Comparison of ENCODE assay signal across 23 mouse cellular contexts in genomic region chr2:20653116-20653515, GRCm38 (mm10).
A peak's percentile ranks its signal among the peaks of the same experiment; 100 is the strongest.
DNase-seq lines count a peak whose midpoint lies in the region; ATAC-seq and TF ChIP-seq lines count a peak whose summit lies in the region.
"Had no signal": no experiment of that assay in that cellular context is flagged by ENCODE, and none has a peak within 500 bp of the region (broad histone marks: within the 10 kb centered on the region; RNA-seq: fewer than 3 reads in every experiment).

No protein-coding gene starts in this region.

- ATAC-seq in heart, embryonic 13.5 days (ENCODE audit: extremely low read depth, insufficient number of reproducible peaks, low FRiP score, low TSS enrichment) = no peak
- no peak for ATAC-seq in heart, embryonic 11.5 days (replicated peaks; ENCODE audit: insufficient number of reproducible peaks, low FRiP score, low TSS enrichment)
- no peak for ATAC-seq in forebrain, embryonic 13.5 days
- ATAC-seq: forebrain, embryonic 16.5 days; hindbrain, embryonic 16.5 days; inflammation-experienced regulatory T-cells, adult 6 months; intestine, postnatal 0 days; Patski had no signal

- 0 out of 2 replicates have a peak overlapping the region, but pooled peaks have one; percentile 8 for H3K27ac ChIP-seq in heart, embryonic 13.5 days (replicated peaks)
- no peak overlapping the region for H3K27ac ChIP-seq in heart, embryonic 11.5 days (ENCODE audit: low read depth, low read length)
- peak overlapping the region; percentile 100 for H3K27ac ChIP-seq in ES-Bruce4 (ENCODE audit: insufficient read depth, low read length)
- H3K27ac ChIP-seq in forebrain, embryonic 13.5 days = no peak overlapping the region
- H3K27ac ChIP-seq: hindbrain, embryonic 12.5 days had no signal

- no peak for TF ChIP-seq CTCF in ES-Bruce4 (IDR thresholded peaks at IDR 0.05; ENCODE audit: low read depth, low read length)

- peak; percentile 70 for TF ChIP-seq EP300 in ES-Bruce4 (IDR thresholded peaks at IDR 0.05; ENCODE audit: insufficient read depth, low read depth, low read length)

- H3K36me3 ChIP-seq in heart, embryonic 13.5 days = no peaks in the 10 kb centered on the region
- H3K36me3 ChIP-seq in heart, embryonic 11.5 days (ENCODE audit: control insufficient read depth, insufficient read depth, low read length) = no peaks in the 10 kb centered on the region
- H3K36me3 ChIP-seq in ES-Bruce4 (ENCODE audit: control insufficient read depth, insufficient read depth, low read length, poor library complexity, severe bottlenecking) = peaks cover 2% of the 10 kb centered on the region; the same call in 1 of the 2 replicates
- H3K36me3 ChIP-seq in forebrain, embryonic 13.5 days (ENCODE audit: poor library complexity, severe bottlenecking) = no peaks in the 10 kb centered on the region
- H3K36me3 ChIP-seq: embryonic facial prominence, embryonic 13.5 days; hindbrain, embryonic 12.5 days had no signal

- H3K9ac ChIP-seq in heart, embryonic 13.5 days = no peak overlapping the region
- H3K9ac ChIP-seq in heart, embryonic 11.5 days (ENCODE audit: low read depth, low read length) = no peak overlapping the region
- H3K9ac ChIP-seq in ES-Bruce4 (ENCODE audit: low read depth, poor library complexity, severe bottlenecking) = peak overlapping the region; percentile 65
- H3K9ac ChIP-seq in forebrain, embryonic 13.5 days = no peak overlapping the region
- H3K9ac ChIP-seq: embryonic facial prominence, embryonic 13.5 days; hindbrain, embryonic 12.5 days had no signal

- DNase-seq in ZHBTc4 (ENCODE audit: low read depth, low spot score) = peak; percentile 90
- peak; percentile 16 for DNase-seq in forelimb bud, embryonic 11.5 days (ENCODE audit: low read depth, low spot score)
- no peak for DNase-seq in testis, postnatal 14 days (ENCODE audit: low spot score)
- DNase-seq: adrenal gland, adult 8-10 months; adrenal gland, postnatal 36 days; cerebellum, adult 2 months; cerebellum, postnatal 10 days; gastrocnemius, postnatal 14 days; heart, postnatal 10 days; heart, postnatal 4 days had no signal

- H3K4me3 ChIP-seq in heart, embryonic 13.5 days = no peak overlapping the region
- H3K4me3 ChIP-seq in heart, embryonic 11.5 days (ENCODE audit: low read depth, low read length) = no peak overlapping the region
- H3K4me3 ChIP-seq in ES-Bruce4 (ENCODE audit: low read depth, low read length) = no peak overlapping the region
- no peak overlapping the region for H3K4me3 ChIP-seq in forebrain, embryonic 13.5 days
- H3K4me3 ChIP-seq: embryonic facial prominence, embryonic 13.5 days; erythroblast, embryonic 14.5 days; hindbrain, embryonic 12.5 days had no signal

- H3K4me1 ChIP-seq in heart, embryonic 13.5 days = peaks cover 39% of the 10 kb centered on the region
- peaks cover 17% of the 10 kb centered on the region for H3K4me1 ChIP-seq in heart, embryonic 11.5 days (ENCODE audit: control insufficient read depth, insufficient read depth, low read length)
- H3K4me1 ChIP-seq in ES-Bruce4 (ENCODE audit: control insufficient read depth, insufficient read depth, low read length) = peaks cover 22% of the 10 kb centered on the region
- H3K4me1 ChIP-seq in forebrain, embryonic 13.5 days = peaks cover 31% of the 10 kb centered on the region
- H3K4me1 ChIP-seq: hindbrain, embryonic 12.5 days had no signal

- no peak overlapping the region for H3K4me2 ChIP-seq in heart, embryonic 13.5 days
- no peak overlapping the region for H3K4me2 ChIP-seq in heart, embryonic 11.5 days
- H3K4me2 ChIP-seq in forebrain, embryonic 13.5 days = no peak overlapping the region
- H3K4me2 ChIP-seq: embryonic facial prominence, embryonic 13.5 days; hindbrain, embryonic 12.5 days had no signal

- no peaks in the 10 kb centered on the region for H3K27me3 ChIP-seq in heart, embryonic 13.5 days (replicated peaks)
- no peaks in the 10 kb centered on the region for H3K27me3 ChIP-seq in heart, embryonic 11.5 days (ENCODE audit: control insufficient read depth, insufficient read depth, low read length)
- H3K27me3 ChIP-seq in ES-Bruce4 (ENCODE audit: control insufficient read depth, insufficient read depth, low read length, poor library complexity, severe bottlenecking) = no peaks in the 10 kb centered on the region
- no peaks in the 10 kb centered on the region for H3K27me3 ChIP-seq in forebrain, embryonic 13.5 days
- H3K27me3 ChIP-seq: CH12.LX; embryonic facial prominence, embryonic 13.5 days; hindbrain, embryonic 12.5 days; Patski had no signal

- H3K9me3 ChIP-seq in heart, embryonic 13.5 days = no peaks in the 10 kb centered on the region
- no peaks in the 10 kb centered on the region for H3K9me3 ChIP-seq in heart, embryonic 11.5 days (replicated peaks; ENCODE audit: control insufficient read depth, low read length)
- no peaks in the 10 kb centered on the region for H3K9me3 ChIP-seq in ES-Bruce4 (replicated peaks; ENCODE audit: control insufficient read depth, insufficient read depth, low read length, poor library complexity, severe bottlenecking)
- H3K9me3 ChIP-seq in forebrain, embryonic 13.5 days (replicated peaks) = no peaks in the 10 kb centered on the region
- H3K9me3 ChIP-seq: embryonic facial prominence, embryonic 13.5 days; hindbrain, embryonic 12.5 days had no signal

- no peak for TF ChIP-seq POLR2A in ES-Bruce4 (IDR thresholded peaks at IDR 0.05; ENCODE audit: insufficient read depth, low read length)

Comparison
In these comparisons a context has a peak if more than half of its experiments do, and no peak if none do; other contexts are left out.
1. H3K27ac ChIP-seq: peak in heart, embryonic 13.5 days (single experiment) and ES-Bruce4 (single experiment); none in heart, embryonic 11.5 days (single experiment) and forebrain, embryonic 13.5 days (single experiment).